Mouse (Mus musculus) adrenal gland, postnatal 10 days (tissue): ENCODE measurements around the gene P3h3. TPM values are rescaled to one million over a fixed set of nuclear protein-coding genes. Genes with fewer than 3 reads are reported as not detected.
"Not testable (repeated sequence)": the region's sequence is repeated elsewhere in the genome, so short reads cannot be mapped to it uniquely, and the experiment has no call there.

Source experiments
- DNase-seq: peaks from one replicate; pipeline ENCODE4 v3.0.0; 2021; ENCODE audit warnings: mixed read lengths
- total RNA-seq, 2 experiments: library from RNA; stranded (reverse); gene quantifications; 2 replicates each; pipeline ENCODE4 v1.2.3; 2021

P3h3 gene
- total RNA-seq, 2 experiments from 2014 or later, result 26.6 to 29.6 TPM

DNA sequence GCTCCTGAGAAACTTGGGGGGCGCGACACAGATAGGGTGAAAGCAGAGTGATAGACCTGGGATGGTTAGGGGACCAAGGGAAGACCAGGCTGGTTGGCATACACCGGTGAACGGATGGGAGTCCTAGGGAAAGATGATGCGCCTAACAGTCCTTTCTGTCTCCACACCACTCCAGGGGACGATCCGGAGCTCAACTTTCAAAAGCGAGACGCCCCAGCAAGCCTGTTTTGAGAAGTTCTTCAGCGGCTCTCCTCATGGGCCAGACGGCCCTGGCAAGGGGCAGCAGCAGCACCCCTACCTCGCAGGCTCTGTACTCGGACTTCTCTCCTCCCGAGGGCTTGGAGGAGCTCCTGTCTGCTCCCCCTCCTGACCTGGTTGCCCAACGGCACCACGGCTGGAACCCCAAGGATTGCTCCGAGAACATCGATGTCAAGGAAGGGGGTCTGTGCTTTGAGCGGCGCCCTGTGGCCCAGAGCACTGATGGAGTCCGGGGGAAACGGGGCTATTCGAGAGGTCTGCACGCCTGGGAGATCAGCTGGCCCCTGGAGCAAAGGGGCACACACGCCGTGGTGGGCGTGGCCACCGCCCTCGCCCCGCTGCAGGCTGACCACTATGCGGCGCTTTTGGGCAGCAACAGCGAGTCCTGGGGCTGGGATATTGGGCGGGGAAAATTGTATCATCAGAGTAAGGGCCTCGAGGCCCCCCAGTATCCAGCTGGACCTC, 48.3 kb downstream of the P3h3 start:
- DNase-seq, result peak; percentile 90

DNA sequence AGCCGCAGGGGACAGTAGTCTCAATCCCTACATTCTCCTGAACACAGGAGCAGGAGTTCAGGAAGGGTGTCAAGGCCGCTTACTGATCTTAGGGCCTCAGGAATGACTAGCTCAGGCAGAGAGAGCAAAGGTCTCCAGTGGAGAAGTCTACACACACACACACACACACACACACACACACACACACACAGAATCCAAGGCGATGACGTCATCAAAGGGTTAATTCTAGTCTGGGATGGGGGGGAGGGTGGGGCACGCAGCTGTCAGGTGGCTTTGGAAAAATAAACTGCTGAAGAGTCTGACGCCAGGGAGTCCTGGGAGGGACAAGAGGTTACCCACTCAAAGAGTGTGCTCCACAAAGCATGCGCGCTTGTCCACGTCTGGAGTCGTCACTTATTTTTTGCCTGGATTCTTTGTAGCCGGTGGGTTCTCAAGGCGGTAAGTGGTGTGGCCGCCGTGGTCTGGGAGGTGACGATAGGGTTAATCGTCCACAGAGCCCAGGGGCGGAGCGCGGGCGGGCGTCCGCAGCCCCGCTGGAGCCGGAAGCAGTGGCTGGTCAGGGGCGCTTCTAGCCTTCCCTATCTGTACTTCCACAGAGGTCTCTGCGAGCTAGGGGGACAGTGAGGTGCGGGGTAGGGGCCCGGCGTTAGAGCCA, 49.1 kb downstream of the P3h3 start, which contains the start of gene Spsb2:
Gene Spsb2, plus strand, starts transcription at position 304 of the 655 bp plus-strand sequence.
- DNase-seq, result peak; percentile 87

DNA sequence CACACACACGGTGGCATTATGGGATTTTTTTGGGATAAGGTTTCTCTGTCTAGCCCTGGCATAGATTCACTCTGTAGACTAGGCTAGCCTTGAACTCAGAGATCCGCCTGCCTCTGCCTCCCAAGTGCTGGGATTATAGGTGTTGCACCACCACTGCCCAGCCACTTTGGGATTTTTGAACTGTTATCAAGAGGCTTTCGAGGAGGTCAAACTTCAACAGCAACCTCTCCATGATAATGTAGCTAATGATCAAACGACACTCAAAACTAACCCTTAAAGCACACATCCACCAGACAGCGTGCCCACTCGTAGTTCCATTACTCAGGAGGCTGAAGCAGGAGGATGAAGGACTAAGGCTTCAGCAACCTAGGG, 49.6 kb downstream of the P3h3 start:
- DNase-seq, result no peak

DNA sequence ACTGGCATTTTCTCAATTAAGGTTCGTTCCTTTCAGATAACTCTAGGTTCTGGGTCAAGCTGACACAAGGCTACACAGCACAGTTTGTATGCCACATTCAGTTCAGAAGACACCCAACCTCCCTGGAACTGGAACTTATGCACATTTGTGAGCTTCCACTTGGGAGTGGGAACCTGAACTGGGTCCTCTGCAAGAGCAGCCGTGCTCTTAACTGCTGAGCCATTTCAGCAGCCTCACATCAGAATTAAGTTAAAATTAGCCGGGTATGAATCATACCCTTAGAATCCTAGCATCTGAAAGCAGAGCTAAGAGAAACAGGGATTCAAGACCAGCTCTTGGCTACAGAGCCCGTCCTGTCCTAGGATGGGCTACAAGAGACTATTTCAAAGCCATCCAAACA, 50.2 kb downstream of the P3h3 start:
- DNase-seq, result no peak

DNA sequence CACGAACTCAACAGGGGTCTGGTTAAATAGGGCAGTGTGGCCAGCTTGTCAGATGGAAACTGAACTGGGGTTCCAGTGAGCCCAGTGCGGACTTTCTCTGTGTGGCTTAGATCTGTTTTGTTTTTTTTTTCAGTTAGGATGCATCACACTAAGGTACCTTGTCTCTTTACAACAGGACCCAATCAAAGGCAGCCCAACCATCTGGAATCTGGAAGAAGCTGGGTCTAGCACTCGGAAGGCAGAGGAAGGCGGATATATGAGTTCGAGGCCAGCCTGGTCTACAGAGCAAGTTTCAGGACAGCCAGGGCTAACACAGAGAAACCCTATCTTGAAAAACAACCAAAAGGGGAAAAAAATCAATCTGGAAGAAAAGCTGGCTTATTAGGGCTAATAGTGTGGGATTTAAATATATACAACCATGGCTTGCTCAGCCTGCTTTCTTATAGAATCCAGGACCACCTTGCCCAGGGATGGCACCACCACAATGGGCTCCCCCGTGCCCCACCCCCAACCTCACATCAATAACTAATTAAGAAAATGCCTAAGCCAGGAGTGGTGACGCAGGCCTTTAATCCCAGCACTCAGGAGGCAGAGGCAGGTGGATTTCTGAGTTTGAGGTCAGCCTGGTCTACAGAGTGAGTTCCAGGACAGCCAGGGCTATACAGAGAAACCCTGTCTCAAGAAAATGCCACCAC, 51.0 kb downstream of the P3h3 start:
- DNase-seq, result no peak

DNA sequence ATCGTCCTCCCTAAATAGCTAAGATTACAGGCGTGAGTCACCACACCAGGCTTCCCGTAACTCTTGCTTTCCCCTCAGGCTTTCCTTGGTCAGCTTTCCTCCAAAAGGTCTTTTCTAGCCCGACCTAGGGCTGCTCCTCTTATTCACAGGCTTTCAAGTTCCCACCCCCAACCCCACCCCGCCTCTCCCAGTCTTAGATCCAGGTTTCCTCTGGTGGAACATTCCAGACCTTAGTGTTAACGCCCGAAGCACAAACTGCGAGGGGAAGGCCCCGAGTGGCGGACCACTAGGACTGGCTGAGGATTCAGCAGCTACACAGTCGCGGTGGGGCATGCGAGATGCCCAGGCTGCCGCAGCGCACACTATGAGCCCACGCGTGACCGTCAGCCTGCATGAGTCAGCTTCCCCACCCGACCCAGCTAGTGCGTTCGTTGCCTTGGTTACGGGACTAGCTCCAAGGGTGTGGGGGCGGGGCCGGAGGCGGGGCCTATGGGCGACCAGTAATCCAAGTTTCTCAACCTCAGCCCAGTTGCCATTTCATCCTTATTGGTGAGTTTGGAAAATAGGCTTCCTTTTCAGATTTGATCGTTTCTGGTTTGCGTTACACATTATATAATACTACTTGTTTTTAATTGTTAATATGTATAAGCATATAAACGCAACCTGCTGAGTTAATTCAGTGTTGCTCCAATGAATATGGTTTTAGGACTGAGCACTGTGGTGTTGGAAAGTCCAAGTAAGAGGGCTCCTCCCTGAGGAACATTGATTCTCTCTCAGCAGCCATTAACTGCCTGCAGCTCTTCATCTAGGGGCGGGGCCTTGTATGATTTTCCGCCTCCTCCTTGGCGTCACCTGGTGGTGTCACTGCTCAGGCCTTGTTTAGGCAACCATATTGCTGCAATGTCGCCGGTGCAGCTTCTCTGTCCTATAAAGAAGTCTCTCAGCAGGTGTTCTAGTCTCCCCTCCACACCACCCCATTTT, 51.9 kb downstream of the P3h3 start:
- DNase-seq, result peak; percentile 97

DNA sequence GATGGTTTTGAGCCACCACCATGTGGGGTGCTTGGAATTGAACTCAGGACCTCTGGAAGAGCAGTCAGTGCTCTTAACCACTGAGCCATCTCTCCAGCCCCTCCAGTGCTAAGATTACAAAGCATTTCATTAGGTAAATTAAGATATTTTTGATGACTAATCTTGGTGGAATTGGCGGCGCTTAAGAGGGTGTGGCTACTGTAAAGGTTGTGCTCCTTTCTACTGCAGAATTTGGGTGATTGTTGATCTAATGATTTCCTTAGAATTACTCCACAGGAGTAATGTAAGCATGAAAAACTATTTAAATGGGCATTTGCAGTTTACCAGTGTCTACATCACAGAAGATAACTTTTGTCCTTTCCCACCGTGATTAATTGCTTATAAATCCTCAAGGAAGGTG, 53.2 kb downstream of the P3h3 start:
- no peak for DNase-seq

DNA sequence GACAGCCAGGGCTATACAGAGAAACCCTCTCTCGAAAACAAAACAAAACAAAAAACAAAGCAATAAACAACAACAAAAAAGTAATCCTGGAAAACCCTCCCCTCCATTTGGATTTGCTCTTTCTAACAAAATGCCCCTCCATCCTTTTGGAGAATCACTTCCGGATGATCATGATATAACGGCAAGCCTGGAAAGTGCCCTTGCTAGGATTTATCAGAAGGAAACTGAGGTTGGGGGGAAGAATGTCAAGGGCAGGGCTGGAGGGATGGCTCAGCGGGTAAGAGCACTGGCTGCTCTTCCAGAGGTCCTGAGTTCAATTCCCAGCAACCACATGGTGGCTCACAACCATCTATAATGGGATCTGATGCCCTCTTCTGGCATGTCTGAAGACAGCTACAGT, 53.9 kb downstream of the P3h3 start:
- not testable (repeated sequence) for DNase-seq

DNA sequence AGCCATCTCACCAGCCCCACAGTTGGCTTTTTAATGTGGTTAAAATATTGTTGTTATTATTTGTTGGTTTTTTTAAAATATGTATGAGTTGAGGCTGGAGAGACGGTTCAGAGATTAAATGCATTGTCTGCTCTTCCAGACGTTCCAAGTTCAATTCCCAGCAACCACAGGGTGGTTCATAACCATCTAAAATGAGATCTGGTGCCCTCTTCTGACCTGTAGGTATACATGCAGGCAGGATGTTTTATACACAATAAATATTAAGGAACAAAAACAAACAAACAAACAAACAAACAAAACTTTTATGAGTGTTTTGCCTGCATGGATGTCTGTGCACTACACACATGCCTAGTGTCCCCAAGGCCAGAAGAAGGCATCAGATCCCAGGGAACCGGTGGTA, 54.5 kb downstream of the P3h3 start:
- no peak for DNase-seq

DNA sequence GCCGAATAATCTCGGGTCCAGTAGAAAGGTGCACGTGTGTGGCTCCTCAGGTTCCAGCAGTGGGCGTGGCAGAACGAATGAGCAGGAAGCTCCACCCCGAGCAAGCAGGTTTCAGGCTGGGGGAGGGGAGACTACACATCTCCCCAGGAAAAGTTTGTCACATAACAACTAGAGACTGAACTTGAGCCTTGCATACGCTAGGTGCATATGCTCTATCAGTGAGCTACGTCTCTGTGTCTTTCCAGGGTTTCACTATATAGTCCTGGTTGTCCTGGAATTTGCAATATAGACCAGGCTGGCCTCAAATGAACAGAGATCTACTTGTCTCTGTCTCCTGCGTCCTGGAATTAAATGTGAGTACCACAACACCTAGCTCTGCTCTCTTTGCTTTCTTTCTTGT, 55.2 kb downstream of the P3h3 start:
- DNase-seq, result not testable (repeated sequence)

DNA sequence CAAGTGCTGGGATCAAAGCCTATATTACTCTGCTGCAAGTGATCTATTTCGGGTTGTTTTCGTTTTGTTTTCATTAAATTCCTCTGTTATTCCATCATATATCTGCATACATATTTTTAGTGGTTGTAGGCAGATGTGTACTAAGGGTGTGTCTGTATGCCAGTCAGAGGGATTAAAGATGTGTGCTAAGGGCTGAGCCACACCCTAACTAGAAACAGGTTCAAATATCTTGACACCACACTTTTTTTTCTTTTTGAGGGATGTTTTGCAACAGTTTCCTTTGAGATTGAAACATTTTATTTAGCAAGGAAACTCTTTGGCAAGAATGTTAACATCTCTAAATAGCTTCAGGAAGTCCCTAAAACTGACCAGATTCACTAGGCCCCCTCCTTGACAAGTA, 61.4 kb downstream of the P3h3 start:
- no peak for DNase-seq

DNA sequence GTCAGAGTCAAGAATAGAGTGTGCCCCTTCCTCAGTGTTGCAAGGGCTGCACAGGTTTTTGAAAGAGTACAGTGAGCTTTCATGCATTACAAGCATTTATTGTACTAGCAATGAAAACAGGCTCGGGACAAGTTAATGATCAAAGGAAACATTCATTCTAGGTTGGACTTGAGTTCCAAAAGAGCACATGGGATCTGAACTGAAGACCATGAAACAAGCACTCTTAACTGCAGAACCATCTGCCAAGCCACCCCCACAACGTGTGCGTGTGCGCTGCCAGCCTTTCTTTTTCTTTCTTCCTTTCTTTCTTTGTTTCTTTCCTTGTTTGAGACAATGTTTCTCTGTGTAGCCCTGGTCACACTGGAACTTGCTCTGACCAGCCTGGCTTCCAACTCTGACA, 61.8 kb downstream of the P3h3 start:
- DNase-seq, result no peak

DNA sequence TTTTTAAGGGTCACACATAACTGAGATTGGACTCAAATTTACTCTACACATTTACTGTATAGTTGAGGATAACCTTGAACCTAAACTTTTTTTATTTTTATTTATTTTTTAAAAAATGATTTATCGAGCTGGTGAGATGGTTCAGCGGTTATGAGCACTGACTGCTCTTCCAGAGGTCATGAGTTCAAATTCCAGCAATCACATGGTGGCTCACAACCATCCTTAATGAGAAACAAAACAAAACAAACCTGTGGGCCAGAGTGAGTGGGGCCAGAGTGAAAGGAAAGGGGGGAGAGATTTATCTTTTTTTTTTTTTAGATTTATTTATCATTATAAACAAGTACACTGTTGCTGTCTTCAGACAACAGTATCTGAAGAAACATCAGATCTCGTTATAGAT, 65.6 kb downstream of the P3h3 start:
- DNase-seq, result no peak

Other genes with a start within 250 kb of the P3h3 start
- 1 to 10 TPM; 2.5 to 4.2 TPM for gene C1s2, start 221.7 kb downstream of the P3h3 start, total RNA-seq
- 10 to 100 TPM; 80.8 to 85.7 TPM for gene Lpcat3, start 194.7 kb downstream of the P3h3 start, total RNA-seq
- gene Emg1, start 145.6 kb downstream of the P3h3 start, total RNA-seq, result 10 to 100 TPM; 85.5 to 94.1 TPM
- 100 to 1,000 TPM; 452 to 487 TPM for gene Phb2, start 145.4 kb downstream of the P3h3 start, total RNA-seq
- gene Ptpn6, start 119.0 kb downstream of the P3h3 start, total RNA-seq, result 10 to 100 TPM; 13.0 to 13.5 TPM
- 100 to 1,000 TPM; 321 to 324 TPM for gene Grcc10, start 116.4 kb downstream of the P3h3 start, total RNA-seq
- gene Gm45234, start 101.7 kb downstream of the P3h3 start, total RNA-seq, result 1 to 10 TPM in 1 of 2 experiments, not detected in 1; 1.1 TPM
- gene Atn1, start 101.2 kb downstream of the P3h3 start, total RNA-seq, result 10 to 100 TPM; 64.0 to 71.5 TPM
- 10 to 100 TPM; 13.0 to 21.0 TPM for gene Eno2, start 88.1 kb downstream of the P3h3 start, total RNA-seq
- under 1 TPM in 1 of 2 experiments, not detected in 1; 0.72 TPM for gene Lrrc23, start 78.0 kb downstream of the P3h3 start, total RNA-seq
- gene Spsb2, start 49.1 kb downstream of the P3h3 start, total RNA-seq, result 10 to 100 TPM; 11.7 to 15.2 TPM
- gene Tpi1, start 43.5 kb downstream of the P3h3 start, total RNA-seq, result 100 to 1,000 TPM; 504 to 601 TPM
- gene Usp5, start 28.3 kb downstream of the P3h3 start, total RNA-seq, result 100 to 1,000 TPM in 1 of 2 experiments, 10 to 100 TPM in 1; 89.2 to 111 TPM
- gene Cdca3, start 28.2 kb downstream of the P3h3 start, total RNA-seq, result 10 to 100 TPM; 26.3 to 28.8 TPM
- gene Gnb3, start 17.5 kb downstream of the P3h3 start, total RNA-seq, result 1 to 10 TPM; 7.5 to 9.7 TPM
- gene Gpr162, start 6.2 kb upstream of the P3h3 start, total RNA-seq, result 1 to 10 TPM; 3.5 to 5.2 TPM
- gene Cd4, start 30.5 kb upstream of the P3h3 start, total RNA-seq, result 1 to 10 TPM; 3.8 to 4.0 TPM
- gene Lag3, start 54.0 kb upstream of the P3h3 start, total RNA-seq, result 1 to 10 TPM; 1.4 to 1.8 TPM
- 100 to 1,000 TPM; 824 to 887 TPM for gene Ptms, start 62.4 kb upstream of the P3h3 start, total RNA-seq
- 100 to 1,000 TPM; 271 to 288 TPM for gene Mlf2, start 73.6 kb upstream of the P3h3 start, total RNA-seq
- 100 to 1,000 TPM; 122 to 129 TPM for gene Cops7a, start 107.8 kb upstream of the P3h3 start, total RNA-seq
- 1 to 10 TPM; 3.8 to 5.6 TPM for gene Pianp, start 138.9 kb upstream of the P3h3 start, total RNA-seq
- 10 to 100 TPM; 43.3 to 52.6 TPM for gene Zfp384, start 151.4 kb upstream of the P3h3 start, total RNA-seq
- gene Ing4, start 182.0 kb upstream of the P3h3 start, total RNA-seq, result 10 to 100 TPM; 72.5 to 83.1 TPM
- 1 to 10 TPM; 4.6 to 7.5 TPM for gene Acrbp, start 191.9 kb upstream of the P3h3 start, total RNA-seq
- 1 to 10 TPM in 1 of 2 experiments, under 1 TPM in 1; 0.90 to 1.4 TPM for gene Lpar5, start 210.2 kb upstream of the P3h3 start, total RNA-seq
- 100 to 1,000 TPM; 156 to 198 TPM for gene Chd4, start 238.2 kb upstream of the P3h3 start, total RNA-seq